Mouse (Mus musculus) adrenal gland, adult (tissue): ENCODE measurements around the gene Dnajc15.

Experiments
- DNase-seq, 2 experiments: peaks; one replicate each; pipeline ENCODE4 v3.0.0; 2022 to 2023; ENCODE audit warnings: low spot score in 1 of 2; ENCODE audit not compliant: inconsistent age in 2 of 2

Gene Dnajc15

DNA sequence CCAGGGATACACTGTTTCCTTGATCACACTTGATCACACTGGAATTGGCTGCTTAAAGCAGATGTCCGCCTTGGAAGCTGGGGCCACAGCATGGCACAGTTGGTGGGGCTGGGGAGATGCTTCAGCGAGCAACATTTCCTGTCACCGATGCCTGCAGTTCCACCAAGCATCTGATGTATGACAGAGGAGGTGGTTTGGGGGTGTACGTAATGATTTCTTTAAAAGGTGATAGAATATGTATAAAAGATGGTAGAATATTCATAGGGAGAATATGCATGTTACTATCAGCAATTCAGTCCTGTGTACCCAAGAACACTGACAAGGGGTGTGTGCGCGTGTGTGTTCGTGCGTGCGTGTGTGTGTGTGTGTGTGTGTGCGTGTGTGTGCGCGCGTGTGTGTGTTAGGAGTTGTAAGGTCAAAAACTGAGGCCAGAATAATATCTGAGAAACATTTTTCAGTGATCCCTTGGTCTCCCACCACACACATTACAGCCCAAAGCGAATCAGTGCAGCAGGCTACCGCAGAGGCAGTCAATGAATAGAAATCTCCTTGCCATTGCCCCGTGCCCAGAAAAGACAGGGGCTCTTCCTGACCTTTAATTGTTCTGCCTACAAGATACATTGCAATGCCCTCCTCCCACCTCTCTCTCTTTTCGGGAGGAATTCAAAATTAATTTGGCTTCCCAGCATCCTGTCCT, 73.2 kb downstream of the Dnajc15 start:
- no peak for DNase-seq

DNA sequence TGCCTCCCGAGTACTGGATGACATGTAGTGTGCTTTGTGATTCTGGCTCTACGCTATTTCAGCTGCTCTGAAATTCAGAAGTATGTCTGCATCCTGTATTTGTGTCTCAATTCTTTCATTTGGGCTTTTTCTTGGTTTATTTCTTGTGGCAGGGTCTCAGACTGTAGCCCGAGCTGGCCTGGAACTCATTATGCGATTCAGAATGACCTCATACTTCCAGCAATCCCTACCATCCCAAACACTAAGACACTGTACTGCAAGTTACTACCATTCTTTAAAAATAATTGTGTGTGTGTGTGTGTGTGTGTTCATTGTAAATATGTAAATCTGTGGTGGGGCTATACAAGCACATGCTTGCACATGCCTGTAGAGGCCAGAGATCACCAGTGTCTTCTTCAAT, 78.4 kb downstream of the Dnajc15 start:
- no peak for DNase-seq

DNA sequence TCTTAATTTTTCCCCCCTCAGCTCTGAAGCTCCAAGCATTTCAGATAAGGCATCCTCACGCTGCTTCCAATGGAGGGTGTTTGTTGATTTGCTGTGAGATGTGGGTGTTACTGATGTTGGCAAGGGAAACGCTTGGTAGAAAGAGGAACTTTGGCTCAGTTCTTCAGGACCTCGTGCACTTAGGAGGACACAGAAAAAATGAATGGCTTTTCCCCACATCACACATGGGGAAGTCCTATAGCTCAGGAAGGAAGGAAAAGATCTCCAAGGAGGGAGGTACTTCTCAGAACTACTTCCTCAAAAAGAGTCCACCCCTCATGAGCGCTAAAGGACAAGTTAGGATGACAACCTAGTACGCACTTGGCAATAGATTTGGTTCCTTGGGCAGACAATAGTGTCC, 79.7 kb downstream of the Dnajc15 start:
- no peak for DNase-seq

DNA sequence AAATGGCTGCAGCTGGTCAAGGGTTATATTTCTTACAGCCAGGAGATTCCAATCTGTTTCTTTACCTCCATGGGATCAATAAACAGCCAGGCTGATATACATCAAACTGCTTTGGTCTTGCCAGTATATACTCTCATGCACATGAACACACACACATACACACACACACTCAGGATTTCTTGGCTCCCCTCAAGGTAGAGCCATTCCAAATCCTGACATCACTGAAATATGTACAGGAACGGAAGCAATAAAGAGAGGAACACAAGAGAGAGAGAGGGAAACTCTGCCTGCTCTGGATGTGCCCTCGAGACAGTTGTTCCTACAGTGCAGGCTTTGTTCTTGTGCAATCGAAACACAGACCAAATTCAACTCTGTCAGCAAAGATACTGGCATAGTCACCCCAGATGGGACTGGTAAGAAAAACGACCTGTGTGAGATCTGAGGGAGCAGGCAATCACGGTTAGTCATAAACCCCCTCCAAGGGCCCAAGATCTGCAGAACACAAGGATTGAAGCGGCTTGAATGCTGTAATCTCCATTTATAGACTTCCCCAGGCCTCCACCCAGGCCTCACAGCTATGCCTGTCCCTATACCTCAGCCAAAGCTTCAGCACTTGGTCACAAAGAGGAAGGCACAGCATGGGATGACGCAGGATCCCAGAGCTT, 80.5 kb downstream of the Dnajc15 start:
- DNase-seq = no peak

DNA sequence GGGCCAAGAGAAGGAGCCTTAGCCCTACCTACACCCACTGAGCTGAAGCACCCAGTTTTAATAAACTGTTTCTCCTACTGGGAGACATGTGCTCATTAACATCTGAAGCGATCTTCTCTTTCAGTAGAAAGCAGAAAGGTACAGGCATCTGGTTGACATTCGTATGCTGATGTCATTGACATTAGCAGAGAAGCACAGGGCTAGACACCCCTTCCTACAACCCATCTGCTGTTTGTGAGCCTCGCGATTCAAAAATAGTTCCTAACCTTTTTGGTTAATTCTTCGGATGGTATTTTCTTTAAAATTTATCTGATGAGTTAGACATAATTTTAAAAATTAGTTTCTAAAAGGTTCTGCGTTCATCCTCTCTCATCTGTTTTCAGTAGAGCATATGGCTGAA, 81.9 kb downstream of the Dnajc15 start:
- DNase-seq = no peak

DNA sequence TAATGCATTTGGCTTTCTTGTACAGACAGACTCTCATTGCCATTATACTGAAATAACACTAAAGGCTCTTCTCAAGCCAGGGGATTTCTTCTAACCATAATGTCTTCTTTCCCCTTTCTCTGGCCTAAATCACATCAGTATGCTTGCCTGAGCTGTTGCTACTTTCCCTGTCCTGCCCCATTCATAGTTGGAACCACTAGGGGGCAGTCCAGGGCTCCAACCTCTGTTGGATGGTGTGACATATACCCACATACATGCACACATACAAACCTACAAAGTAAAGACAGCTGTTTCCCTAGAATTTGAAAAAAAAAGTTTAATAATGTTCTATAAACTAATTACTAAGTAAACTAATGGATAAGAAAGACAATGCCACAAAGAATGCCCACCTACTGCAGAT, 91.7 kb downstream of the Dnajc15 start:
- DNase-seq = peak; percentile 18 to 63

DNA sequence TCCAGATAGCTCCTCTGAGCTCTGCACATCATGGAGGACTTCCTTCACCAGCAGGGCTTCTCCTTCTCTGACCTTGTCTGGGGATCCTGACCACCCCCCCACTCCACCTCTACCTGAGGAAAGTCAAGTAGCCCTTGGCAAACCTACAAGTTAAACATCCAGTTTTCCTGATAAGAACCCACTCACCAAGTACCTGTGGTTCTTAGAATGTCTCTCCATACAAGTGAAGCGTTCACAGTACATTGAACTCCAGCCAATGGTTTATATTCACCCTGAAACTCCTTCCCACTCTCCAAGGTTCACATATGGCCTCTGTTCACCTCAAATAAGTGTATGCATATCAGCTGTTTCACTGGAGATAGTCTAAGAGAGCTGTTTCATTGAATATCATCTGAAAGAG, 97.6 kb downstream of the Dnajc15 start:
- no peak for DNase-seq

DNA sequence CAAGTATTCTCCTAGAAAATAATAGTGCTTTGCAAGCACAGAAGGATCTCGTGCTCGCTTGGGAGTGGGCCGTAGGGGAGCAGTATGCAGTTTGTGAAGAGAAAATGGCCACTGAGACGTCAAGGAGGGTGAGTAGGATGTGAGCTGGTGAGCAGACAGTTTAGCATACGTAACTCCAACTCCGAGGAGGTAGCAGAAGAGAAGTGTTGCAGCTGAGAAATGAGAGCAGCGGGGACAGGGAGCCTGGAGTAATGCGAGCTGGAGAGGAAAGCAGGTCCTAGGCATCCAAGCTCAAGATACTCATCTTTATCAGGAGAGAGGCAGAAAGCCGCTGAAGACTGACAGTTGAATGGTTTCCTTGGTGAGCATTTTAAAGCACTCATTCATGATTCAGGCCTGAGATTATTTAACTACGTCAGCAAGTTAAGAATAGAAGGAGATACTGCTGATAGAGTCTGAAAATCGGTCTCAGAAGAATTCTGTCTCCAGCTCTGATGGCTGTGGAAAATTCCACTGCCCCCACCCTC, 98.9 kb downstream of the Dnajc15 start:
- DNase-seq = no peak

DNA sequence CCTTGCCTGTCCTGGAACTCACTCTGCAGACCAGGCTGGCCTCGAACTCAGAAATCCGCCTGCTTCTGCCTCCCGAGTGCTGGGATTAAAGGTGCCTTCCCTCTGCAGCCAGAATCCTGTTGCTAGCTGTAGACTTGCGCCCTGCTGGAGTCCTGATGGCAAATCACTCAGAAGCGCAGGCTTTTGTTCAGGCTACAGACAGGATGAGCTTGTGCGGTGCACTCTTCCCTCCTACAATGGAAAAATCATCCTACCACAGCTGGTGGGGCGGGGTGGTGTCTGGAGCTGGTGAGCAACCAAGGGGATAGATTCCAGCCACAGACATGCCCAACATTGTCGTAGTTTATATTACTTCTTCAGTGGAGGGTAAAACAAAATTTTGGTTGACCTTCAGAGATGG, 101.6 kb downstream of the Dnajc15 start:
- DNase-seq = no peak

DNA sequence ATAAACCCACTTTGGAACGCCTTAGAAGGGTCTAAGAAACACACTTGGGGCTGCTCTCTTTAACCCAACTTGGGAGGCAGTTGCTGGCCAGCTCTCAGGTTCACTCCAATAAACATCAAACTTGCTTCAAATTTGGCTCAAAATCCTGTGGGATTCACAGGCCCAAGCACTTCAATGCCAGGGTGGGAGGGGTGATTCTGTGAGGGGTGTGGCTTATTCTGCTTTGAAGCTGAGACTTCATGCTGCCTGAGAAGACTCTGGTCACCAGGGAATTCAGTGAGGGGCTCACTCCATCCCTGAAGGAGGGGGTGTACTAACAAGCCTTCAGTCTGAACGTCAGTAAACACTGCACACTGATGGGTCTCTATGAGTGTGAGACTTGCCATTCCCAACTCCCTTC, 103.3 kb downstream of the Dnajc15 start:
- DNase-seq = no peak
